Mouse (Mus musculus) liver, adult 2 months (tissue): ENCODE results near the gene Cd86. TPM values are rescaled to one million over a fixed set of nuclear protein-coding genes. Genes with fewer than 3 reads are reported as not detected.

ENCODE experiments used
- DNase-seq: peaks from one replicate; pipeline ENCODE4 v3.0.0-alpha.2; 2011; ENCODE audit warnings: low read depth, low spot score; ENCODE audit errors: extremely low read depth
- H3K27ac ChIP-seq: fragments of 200-500 bp; replicated peaks from 2 replicates; pipeline ENCODE4 v1.5.1; 2012; ENCODE audit warnings: low read depth, mild to moderate bottlenecking, control low read depth, inconsistent platforms, low read length; ENCODE audit not compliant: insufficient read depth
- H3K27me3 ChIP-seq: fragments of 200-500 bp; 2 replicates; pipeline ENCODE4 v1.6.1; 2012; ENCODE audit warnings: mild to moderate bottlenecking, moderate library complexity, low read length, inconsistent platforms; ENCODE audit not compliant: control insufficient read depth, insufficient read depth
- H3K36me3 ChIP-seq: fragments of 200-500 bp; 2 replicates; pipeline ENCODE4 v1.6.1; 2012; ENCODE audit warnings: low read length, inconsistent platforms; ENCODE audit not compliant: control insufficient read depth, insufficient read depth
- H3K4me1 ChIP-seq: fragments of 200-500 bp; 2 replicates; pipeline ENCODE4 v1.6.1; 2011; ENCODE audit warnings: low read length; ENCODE audit not compliant: control insufficient read depth, insufficient read depth
- H3K4me3 ChIP-seq: fragments of 200-500 bp; 2 replicates; pipeline ENCODE4 v1.5.1; 2011; ENCODE audit warnings: low read depth, mild to moderate bottlenecking, control low read depth, low read length, moderate library complexity; ENCODE audit not compliant: insufficient read depth
- H3K79me2 ChIP-seq: fragments of 200-500 bp; 2 replicates; pipeline ENCODE4 v1.6.1; 2012; ENCODE audit warnings: inconsistent platforms, mild to moderate bottlenecking, low read length, moderate library complexity; ENCODE audit not compliant: control insufficient read depth, insufficient read depth
- H3K9ac ChIP-seq: fragments of 200-500 bp; 2 replicates; pipeline ENCODE4 v1.6.1; 2012; ENCODE audit warnings: low read depth, mild to moderate bottlenecking, control low read depth, inconsistent platforms, low read length
- CTCF ChIP-seq: fragments of 200-500 bp; IDR thresholded peaks from 2 replicates; pipeline ENCODE4 v1.5.1; 2011; ENCODE audit warnings: low read depth, low read length, control low read depth
- POLR2A ChIP-seq: fragments of 200-500 bp; IDR thresholded peaks from 2 replicates; pipeline ENCODE4 v1.6.1; 2011; ENCODE audit warnings: low read length, control low read depth; ENCODE audit not compliant: insufficient read depth; ENCODE audit errors: extremely low read depth
- WGBS: fragments of 180-500 bp; shearing (Covaris S2); methylation state at CpG from one replicate; pipeline ENCODE4 v1.1.7; 2018; 5-methylcytosine and 5-hydroxymethylcytosine counted together
- polyA plus RNA-seq: library from polyadenylated mRNA; depleted of rRNA; stranded (reverse); fragments of >200 nt; gene quantifications from 2 replicates; pipeline ENCODE4 v1.2.3, GENCODE M21; 2012; rRNA removed
- total RNA-seq: library from RNA; depleted of rRNA; stranded (reverse); fragments of >200 nt; gene quantifications from 2 replicates; pipeline ENCODE4 v1.2.3, GENCODE M21; 2014; rRNA removed

Cd86 gene
- total and polyA plus RNA-seq, 2 experiments, result 0.99 to 5.3 TPM

GRCm38 (mm10) chr16:36582073-36582472 lies 83.8 kb downstream of the Cd86 start:
- H3K27ac ChIP-seq, result no peak overlapping the region
- WGBS, result 71% methylated on average over 3 of the region's 3 CpGs
- no peaks in the 10 kb centered on the region for H3K36me3 ChIP-seq
- no peaks in the 10 kb centered on the region for H3K4me1 ChIP-seq
- DNase-seq, result no peak
- no peaks in the 10 kb centered on the region for H3K79me2 ChIP-seq
- no peak overlapping the region for H3K4me3 ChIP-seq
- TF ChIP-seq CTCF, result no peak
- TF ChIP-seq POLR2A, result no peak
- H3K27me3 ChIP-seq, result no peaks in the 10 kb centered on the region
- no peak overlapping the region for H3K9ac ChIP-seq

DNA sequence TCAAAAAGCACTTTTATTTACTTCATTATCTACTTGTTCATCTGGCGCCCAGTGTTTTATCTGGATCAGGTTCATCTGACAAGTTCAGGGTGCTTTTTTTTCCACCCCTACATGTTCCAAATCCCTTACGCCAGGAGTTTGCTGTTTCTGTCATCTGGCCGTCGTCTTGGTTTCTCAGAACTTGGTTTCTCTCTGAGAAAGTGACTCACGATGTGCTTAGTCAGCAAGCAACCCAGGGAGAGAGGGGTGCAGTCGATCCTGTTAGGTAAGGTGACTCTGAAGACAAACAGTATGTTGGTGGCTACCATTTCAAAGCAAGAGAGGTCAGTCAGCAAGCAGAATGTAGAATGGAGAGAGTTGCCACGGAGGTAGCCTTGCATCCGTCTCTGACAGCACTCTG lies 93.9 kb downstream of the Cd86 start:
- no peaks in the 10 kb centered on the region for H3K4me1 ChIP-seq
- no peak for TF ChIP-seq POLR2A
- no peak for TF ChIP-seq CTCF
- H3K27ac ChIP-seq, result no peak overlapping the region
- H3K9ac ChIP-seq, result no peak overlapping the region
- WGBS, result 64% methylated on average over 8 of the region's 8 CpGs
- no peaks in the 10 kb centered on the region for H3K79me2 ChIP-seq
- DNase-seq, result no peak
- H3K36me3 ChIP-seq, result no peaks in the 10 kb centered on the region
- H3K4me3 ChIP-seq, result no peak overlapping the region
- no peaks in the 10 kb centered on the region for H3K27me3 ChIP-seq

DNA sequence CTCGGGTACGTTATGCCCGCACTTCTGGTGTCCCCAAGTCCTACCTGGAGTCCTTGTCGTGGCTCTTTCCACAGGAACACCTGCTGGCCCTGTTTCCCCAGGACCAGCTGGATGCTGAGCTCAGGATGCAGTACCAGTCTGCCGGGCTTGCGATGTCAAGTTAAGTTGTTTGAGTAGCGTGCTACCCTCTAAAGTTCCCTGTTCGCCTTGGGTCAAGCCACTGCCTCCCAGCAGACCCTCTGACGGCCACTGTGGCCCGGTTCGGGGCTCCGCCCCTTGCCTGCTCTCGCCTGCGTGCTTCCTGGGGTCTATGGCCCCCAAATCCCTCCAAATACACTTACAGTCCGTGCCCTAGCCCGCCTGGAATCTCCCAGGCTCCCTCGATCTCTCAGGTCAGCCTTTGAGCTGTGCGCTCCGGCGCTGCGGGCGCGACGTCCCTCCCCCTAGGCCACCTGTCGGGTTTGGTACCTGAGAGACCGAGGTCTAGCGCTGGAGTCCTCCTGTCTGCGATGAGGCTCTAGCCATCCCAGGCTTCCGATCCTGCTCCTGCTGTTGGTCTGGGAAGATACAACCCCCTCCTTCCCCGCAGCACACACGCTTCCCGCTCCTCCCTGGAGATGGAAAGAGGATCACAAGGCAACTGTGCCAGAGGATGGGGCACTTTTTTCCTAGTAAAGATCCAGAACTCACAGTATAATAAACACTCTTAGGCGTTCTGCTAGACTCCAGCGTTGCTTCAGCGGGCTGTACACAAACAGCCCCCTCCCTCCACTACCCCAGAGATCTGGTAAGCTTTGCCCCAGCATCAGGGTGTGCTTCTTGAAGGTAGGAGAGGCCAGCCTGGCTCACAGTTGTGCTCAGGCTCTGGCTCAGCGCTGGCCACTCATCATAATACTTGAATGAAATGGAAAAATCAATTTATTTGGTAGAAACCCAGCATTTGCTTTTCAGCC lies 104.2 kb downstream of the Cd86 start, which contains the start of gene Casr:
Gene Casr (minus strand): TSS at position 756 of the 953 bp plus-strand sequence.
- Histone ChIP-seq H3K4me1 (peaks cover 4% of the 10 kb centered on the region), H3K36me3 (no peaks in the 10 kb centered on the region), H3K79me2 (no peaks in the 10 kb centered on the region), H3K4me3 (no peak within 1 kb of the TSS), H3K9ac (no peak within 1 kb of the TSS), H3K27me3 (peaks cover 6% of the 10 kb centered on the region; the same call in 1 of the 2 replicates), H3K27ac (no peak within 1 kb of the TSS)
- 6% methylated on average over 36 of the region's 36 CpGs for WGBS
- no peak for TF ChIP-seq CTCF
- DNase-seq, result no peak

DNA sequence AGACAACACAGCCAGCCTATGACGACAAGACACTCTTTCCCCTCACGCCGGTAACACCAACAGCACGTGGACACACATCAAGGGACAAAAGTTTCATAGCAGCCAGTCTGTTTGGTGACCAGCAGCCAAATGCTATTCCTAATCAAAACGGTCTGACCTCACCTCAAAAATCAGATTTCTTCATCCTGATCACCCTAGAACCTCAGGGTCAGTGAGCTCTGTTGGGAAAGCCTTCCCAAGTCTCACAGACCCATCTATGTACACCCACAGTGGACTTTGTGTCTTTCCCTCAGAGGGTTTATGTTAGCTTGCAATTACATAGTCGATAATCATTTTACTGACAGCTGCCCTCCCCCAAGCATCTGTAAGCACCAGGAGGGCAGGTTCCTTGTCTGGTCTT lies 106.3 kb downstream of the Cd86 start:
- Histone ChIP-seq H3K4me3 (no peak overlapping the region), H3K36me3 (no peaks in the 10 kb centered on the region), H3K79me2 (no peaks in the 10 kb centered on the region), H3K27me3 (peaks cover 6% of the 10 kb centered on the region; the same call in 1 of the 2 replicates), H3K9ac (no peak overlapping the region), H3K4me1 (peaks cover 4% of the 10 kb centered on the region), H3K27ac (no peak overlapping the region)
- TF ChIP-seq CTCF (no peak), POLR2A (no peak)
- DNase-seq, result peak; percentile 97
- WGBS, result 27% methylated on average over 6 of the region's 6 CpGs

GRCm38 (mm10) chr16:36555672-36556165 lies 110.2 kb downstream of the Cd86 start:
- H3K27me3 ChIP-seq, result no peaks in the 10 kb centered on the region; the same call in 1 of the 2 replicates
- 70% methylated on average over 10 of the region's 10 CpGs for WGBS
- TF ChIP-seq POLR2A (no peak), CTCF (no peak)

More at GRCm38 (mm10) chr16:36555672-36556165, 110.2 kb downstream of the Cd86 start:
- no peak overlapping the region for H3K9ac ChIP-seq
- H3K4me3 ChIP-seq, result no peak overlapping the region
- no peaks in the 10 kb centered on the region for H3K36me3 ChIP-seq
- no peaks in the 10 kb centered on the region for H3K79me2 ChIP-seq
- peaks cover 4% of the 10 kb centered on the region for H3K4me1 ChIP-seq
- H3K27ac ChIP-seq, result no peak overlapping the region
- no peak for DNase-seq

Other genes starting within 250 kb of the Cd86 start
- not detected in 2 replicates for gene Stfa3, start 210.7 kb downstream of the Cd86 start, total RNA-seq
- gene Stfa3, start 210.7 kb downstream of the Cd86 start, polyA plus RNA-seq, result not detected in 2 replicates
- not detected in 2 replicates for gene Casr, start 103.9 kb downstream of the Cd86 start, total RNA-seq
- not detected in 2 replicates for gene Casr, start 103.9 kb downstream of the Cd86 start, polyA plus RNA-seq
- gene Ildr1, start 27.9 kb upstream of the Cd86 start, total RNA-seq, result 0.34 and 0.37 TPM in 2 replicates
- gene Ildr1, start 27.9 kb upstream of the Cd86 start, polyA plus RNA-seq, result 0.11 and 0.15 TPM in 2 replicates
- 2.8 and 6.9 TPM in 2 replicates for gene Slc15a2, start 118.9 kb upstream of the Cd86 start, total RNA-seq
- gene Slc15a2, start 118.9 kb upstream of the Cd86 start, polyA plus RNA-seq, result 0.24 and 0.97 TPM in 2 replicates
- gene Iqcb1, start 162.3 kb upstream of the Cd86 start, total RNA-seq, result 3.6 and 6.3 TPM in 2 replicates
- gene Iqcb1, start 162.3 kb upstream of the Cd86 start, polyA plus RNA-seq, result 1.3 and 1.4 TPM in 2 replicates
- 0.28 and 0.67 TPM in 2 replicates for gene Eaf2, start 208.9 kb upstream of the Cd86 start, total RNA-seq
- 0.28 and 0.29 TPM in 2 replicates for gene Eaf2, start 208.9 kb upstream of the Cd86 start, polyA plus RNA-seq
- 34.1 and 36.2 TPM in 2 replicates for gene Golgb1, start 209.1 kb upstream of the Cd86 start, total RNA-seq
- gene Golgb1, start 209.1 kb upstream of the Cd86 start, polyA plus RNA-seq, result 22.7 and 30.1 TPM in 2 replicates